Mouse (Mus musculus): ENCODE measurements around the gene Plekhg1. TPM values are rescaled to one million over a fixed set of nuclear protein-coding genes. Genes with fewer than 3 reads are reported as not detected.

Plekhg1 gene
- total and polyA plus RNA-seq, 3 experiments: 3.6 to 11.0 (median 7.6) TPM

GRCm38 (mm10) chr10:3799455-3799854, 59.3 kb downstream of the Plekhg1 start:
- Histone ChIP-seq H3K27ac (no peak overlapping the region), H3K36me3 (ENCODE audit: control insufficient read depth, insufficient read depth, low read length) (peaks cover 7% of the 10 kb centered on the region), H3K4me1 (ENCODE audit: control insufficient read depth, insufficient read depth, low read length) (no peaks in the 10 kb centered on the region; the same call in 1 of the 2 replicates), H3K9ac (ENCODE audit: low read depth, low read length) (no peak overlapping the region), H3K27me3 (ENCODE audit: control insufficient read depth, insufficient read depth, low read length) (no peaks in the 10 kb centered on the region), H3K79me2 (replicated peaks; ENCODE audit: control insufficient read depth, insufficient read depth, low read length) (peaks cover 4% of the 10 kb centered on the region; the same call in 1 of the 2 replicates), H3K4me3 (no peak overlapping the region)
- intact Hi-C loops (cut with DNase I): no loop called here
- TF ChIP-seq POLR2A (IDR thresholded peaks at IDR 0.05; ENCODE audit: insufficient read depth, low read depth, low read length): no peak
- DNase-seq: no peak

- Histone ChIP-seq H3K4me3 (no peak overlapping the region), H3K4me1 (ENCODE audit: control insufficient read depth, insufficient read depth, low read length) (peaks cover 2% of the 10 kb centered on the region), H3K27ac (no peak overlapping the region), H3K9ac (ENCODE audit: low read depth, low read length) (no peak overlapping the region), H3K79me2 (replicated peaks; ENCODE audit: control insufficient read depth, insufficient read depth, low read length) (peaks cover 3% of the 10 kb centered on the region; the same call in 1 of the 2 replicates), H3K27me3 (ENCODE audit: control insufficient read depth, insufficient read depth, low read length) (no peaks in the 10 kb centered on the region), H3K36me3 (ENCODE audit: control insufficient read depth, insufficient read depth, low read length) (peaks cover 9% of the 10 kb centered on the region)
- WGBS: 85% methylated on average over 6 of the region's 6 CpGs
- TF ChIP-seq EP300 (IDR thresholded peaks at IDR 0.05; ENCODE audit: insufficient read depth, low read depth, low read length) (no peak), CTCF (IDR thresholded peaks at IDR 0.05) (peak; percentile 46)
- no peak for DNase-seq
- intact Hi-C loops (cut with DNase I): loop anchor here (5.0 kb wide), 1 partner anchor 39 kb away; no protein-coding TSS in a partner anchor
These were observed 61.1 kb downstream of the Plekhg1 start for GRCm38 (mm10) chr10:3801254-3801653.

- H3K27me3 ChIP-seq (ENCODE audit: control insufficient read depth, insufficient read depth, low read length): no peaks in the 10 kb centered on the region
- TF ChIP-seq POLR2A (IDR thresholded peaks at IDR 0.05; ENCODE audit: insufficient read depth, low read depth, low read length) (no peak), CTCF (IDR thresholded peaks at IDR 0.05) (peak; percentile 77)
- no peak overlapping the region for H3K9ac ChIP-seq (ENCODE audit: low read depth, low read length)
- H3K4me1 ChIP-seq (ENCODE audit: control insufficient read depth, insufficient read depth, low read length): peaks cover 3% of the 10 kb centered on the region
- H3K36me3 ChIP-seq (ENCODE audit: control insufficient read depth, insufficient read depth, low read length): peaks cover 2% of the 10 kb centered on the region; the same call in 1 of the 2 replicates
- intact Hi-C loops (cut with DNase I): loop anchor here (2.0 to 5.0 kb wide), 6 partner anchors 37 to 233 kb away; partner anchors contain the start of gene Plekhg1
- H3K4me3 ChIP-seq: no peak overlapping the region
- WGBS: 24% methylated on average over 3 of the region's 3 CpGs
- H3K27ac ChIP-seq: peak overlapping the region; percentile 36
- peak in 1 of 2 experiments; percentile 41 for DNase-seq
- H3K79me2 ChIP-seq (replicated peaks; ENCODE audit: control insufficient read depth, insufficient read depth, low read length): peaks cover 2% of the 10 kb centered on the region; the same call in 1 of the 2 replicates
These were observed 65.2 kb downstream of the Plekhg1 start for GRCm38 (mm10) chr10:3805334-3805733.

- TF ChIP-seq POLR2A (IDR thresholded peaks at IDR 0.05; ENCODE audit: insufficient read depth, low read depth, low read length) (no peak), EP300 (IDR thresholded peaks at IDR 0.05; ENCODE audit: insufficient read depth, low read depth, low read length) (no peak), CTCF (IDR thresholded peaks at IDR 0.05) (no peak)
- intact Hi-C loops (cut with DNase I): loop anchor here (5.0 kb wide), 5 partner anchors 34 to 236 kb away; partner anchors contain the start of gene Plekhg1
- H3K4me1 ChIP-seq (ENCODE audit: control insufficient read depth, insufficient read depth, low read length): peaks cover 7% of the 10 kb centered on the region
- H3K4me3 ChIP-seq: no peak overlapping the region
- peaks cover 2% of the 10 kb centered on the region; the same call in 1 of the 2 replicates for H3K36me3 ChIP-seq (ENCODE audit: control insufficient read depth, insufficient read depth, low read length)
- H3K27me3 ChIP-seq (ENCODE audit: control insufficient read depth, insufficient read depth, low read length): no peaks in the 10 kb centered on the region
- no peak overlapping the region for H3K9ac ChIP-seq (ENCODE audit: low read depth, low read length)
- H3K79me2 ChIP-seq (replicated peaks; ENCODE audit: control insufficient read depth, insufficient read depth, low read length): no peaks in the 10 kb centered on the region
- WGBS: 95% methylated on average over 3 of the region's 3 CpGs
- H3K27ac ChIP-seq: no peak overlapping the region
- no peak for DNase-seq
These were observed 67.8 kb downstream of the Plekhg1 start for GRCm38 (mm10) chr10:3807980-3808379.

- Histone ChIP-seq H3K9ac (ENCODE audit: low read depth, low read length) (no peak overlapping the region), H3K27me3 (ENCODE audit: control insufficient read depth, insufficient read depth, low read length) (no peaks in the 10 kb centered on the region), H3K27ac (0 out of 2 replicates have a peak overlapping the region, but pooled peaks have one; percentile 26), H3K4me3 (no peak overlapping the region), H3K4me1 (ENCODE audit: control insufficient read depth, insufficient read depth, low read length) (peaks cover 5% of the 10 kb centered on the region), H3K36me3 (ENCODE audit: control insufficient read depth, insufficient read depth, low read length) (peaks cover 2% of the 10 kb centered on the region; the same call in 1 of the 2 replicates), H3K79me2 (replicated peaks; ENCODE audit: control insufficient read depth, insufficient read depth, low read length) (no peaks in the 10 kb centered on the region)
- peak; percentile 70 to 82 for DNase-seq
- TF ChIP-seq EP300 (IDR thresholded peaks at IDR 0.05; ENCODE audit: insufficient read depth, low read depth, low read length) (peak; percentile 47; the same call in 1 of the 2 replicates), POLR2A (IDR thresholded peaks at IDR 0.05; ENCODE audit: insufficient read depth, low read depth, low read length) (no peak)
- 26% methylated on average over 10 of the region's 10 CpGs for WGBS
- intact Hi-C loops (cut with DNase I): no loop called here
These were observed 70.5 kb downstream of the Plekhg1 start for GRCm38 (mm10) chr10:3810476-3811273.
